Mouse (Mus musculus) kidney, adult 8-10 months (tissue): ENCODE data around the gene Fibcd1.

Source experiments
- DNase-seq, 2 experiments: peaks; one replicate each; pipeline ENCODE4 v3.0.0; 2022

Gene Fibcd1

GRCm38 (mm10) chr2:31845896-31846691, at the start of gene Fibcd1:
TSS of gene Fibcd1 (minus strand) at chr2:31846005.
- no peak for DNase-seq

DNA sequence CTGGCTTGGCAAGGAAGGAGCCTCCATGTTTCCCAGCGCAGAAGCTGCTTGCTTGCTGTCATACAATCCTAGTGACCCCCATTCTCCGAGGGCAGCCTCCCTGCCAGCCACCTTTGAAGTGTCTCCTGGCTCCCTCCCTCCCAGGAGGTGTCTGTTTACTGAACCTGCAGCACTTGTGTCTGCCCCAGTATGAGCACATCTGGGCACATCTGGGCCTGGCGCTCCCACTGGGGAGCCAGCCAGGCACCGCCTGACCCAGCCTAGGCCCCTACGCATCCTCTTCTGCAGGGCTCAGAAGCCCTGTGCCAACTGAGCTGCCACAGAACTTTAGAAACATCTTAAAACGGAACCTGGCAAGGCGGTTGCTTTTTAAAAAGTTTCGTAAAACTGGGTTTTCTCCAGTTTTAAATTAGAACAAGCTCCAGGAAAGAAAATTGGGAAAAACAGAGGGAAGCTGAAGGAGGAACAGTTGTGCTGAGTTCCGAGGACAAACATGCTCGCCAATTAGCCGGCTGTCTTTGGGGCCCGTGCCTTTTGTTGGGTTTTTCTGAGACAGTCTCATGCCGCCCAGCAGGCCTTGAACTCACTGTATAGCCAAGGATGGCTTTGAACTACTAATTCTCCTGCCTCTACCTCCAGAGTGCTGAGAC, 48.5 kb upstream of the Fibcd1 start:
- DNase-seq: no peak

DNA sequence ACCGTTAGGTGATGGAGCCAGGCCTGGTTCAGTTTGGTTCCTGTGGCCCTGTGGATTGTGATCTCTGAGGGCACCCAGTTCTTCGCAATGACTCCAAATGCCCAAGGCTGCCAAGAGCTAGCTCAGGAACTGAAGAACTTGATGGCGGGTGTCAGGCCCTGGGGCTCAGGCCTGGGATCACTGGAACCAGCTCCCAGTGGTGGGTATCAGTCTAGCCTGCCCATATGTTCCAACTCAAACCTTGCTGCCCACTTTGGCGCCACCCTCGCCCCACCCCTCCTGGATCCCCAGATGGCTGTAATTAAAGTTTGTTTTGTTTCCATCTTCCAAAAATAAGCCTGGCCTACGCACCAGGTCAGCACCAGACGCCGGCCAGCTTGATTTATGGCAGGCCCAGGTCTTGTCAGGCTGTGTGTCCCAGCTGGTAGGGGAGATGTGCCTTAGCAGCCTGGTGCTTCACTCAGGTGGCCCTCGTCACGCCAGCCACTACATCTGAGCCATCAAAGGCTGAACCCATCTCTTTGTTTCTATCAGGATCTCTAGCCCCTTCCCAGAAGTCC, 47.4 kb upstream of the Fibcd1 start:
- DNase-seq: no peak

- DNase-seq: peak; percentile 22 to 36
Measured at GRCm38 (mm10) chr2:31891219-31891618, 45.4 kb upstream of the Fibcd1 start.

DNA sequence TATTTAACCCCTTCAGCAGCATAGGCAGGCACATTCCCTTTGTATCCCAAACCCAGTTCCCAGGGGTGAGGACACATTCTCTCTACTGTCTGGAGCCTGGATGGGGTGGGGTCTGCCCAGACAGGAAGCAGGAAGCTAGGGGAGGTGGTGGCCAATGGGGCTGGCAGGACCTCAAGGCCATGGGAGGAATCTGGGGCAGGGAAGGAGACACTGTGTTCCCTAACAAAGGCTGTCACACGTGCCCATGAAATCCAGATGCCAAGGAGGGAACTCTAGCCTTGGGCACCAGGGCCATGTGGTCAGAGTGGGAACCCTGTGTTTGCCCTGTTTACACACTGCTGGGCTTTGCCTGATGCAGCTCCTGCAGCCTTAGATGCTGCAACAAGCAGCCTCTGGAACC, 43.1 kb upstream of the Fibcd1 start:
- no peak for DNase-seq

DNA sequence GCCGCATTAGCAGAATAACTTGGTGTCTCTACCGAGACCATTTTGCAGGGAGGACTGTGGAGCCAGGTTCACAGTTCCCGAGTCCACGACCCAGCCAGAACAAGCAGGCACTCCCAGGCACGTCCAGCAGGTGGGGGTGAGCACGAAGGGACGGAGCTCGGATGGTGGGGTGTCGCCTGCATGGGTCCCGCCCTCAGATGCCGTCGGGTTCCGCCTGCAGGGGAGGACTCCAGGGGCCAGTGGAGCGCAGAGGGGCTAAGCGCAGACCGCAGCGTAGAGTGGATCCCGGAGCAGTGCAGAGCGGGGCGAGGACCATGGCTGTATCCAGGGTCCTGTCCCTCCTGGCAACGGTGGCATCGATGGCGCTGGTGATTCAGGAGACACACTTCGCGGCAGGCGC, 41.2 kb upstream of the Fibcd1 start, which contains the start of gene Lamc3:
Gene Lamc3 (plus strand): TSS at position 262 of the 400 bp plus-strand sequence.
- peak; percentile 48 to 65 for DNase-seq

DNA sequence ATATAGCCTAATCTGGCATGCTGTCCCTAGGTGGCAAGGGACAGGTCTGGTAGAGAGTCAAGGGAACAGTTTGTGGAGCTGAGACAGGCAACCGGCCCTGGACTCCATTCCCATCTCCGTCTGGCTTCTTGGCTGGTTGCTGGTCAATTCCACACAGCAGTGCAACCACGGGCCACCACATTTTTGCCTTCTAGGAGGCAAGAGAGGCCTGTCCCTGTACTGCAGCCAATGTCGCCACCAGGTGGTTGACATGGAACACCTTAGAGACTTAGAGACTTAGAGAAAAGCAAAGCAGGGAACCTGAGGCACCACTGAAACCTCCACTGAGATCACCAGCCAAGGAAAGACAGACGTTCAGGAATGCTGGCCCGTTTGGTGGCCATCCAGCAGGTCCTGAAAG, 39.0 kb upstream of the Fibcd1 start:
- DNase-seq: peak in 1 of 2 experiments; percentile 51

GRCm38 (mm10) chr2:31883061-31883460, 37.3 kb upstream of the Fibcd1 start:
- DNase-seq: no peak

DNA sequence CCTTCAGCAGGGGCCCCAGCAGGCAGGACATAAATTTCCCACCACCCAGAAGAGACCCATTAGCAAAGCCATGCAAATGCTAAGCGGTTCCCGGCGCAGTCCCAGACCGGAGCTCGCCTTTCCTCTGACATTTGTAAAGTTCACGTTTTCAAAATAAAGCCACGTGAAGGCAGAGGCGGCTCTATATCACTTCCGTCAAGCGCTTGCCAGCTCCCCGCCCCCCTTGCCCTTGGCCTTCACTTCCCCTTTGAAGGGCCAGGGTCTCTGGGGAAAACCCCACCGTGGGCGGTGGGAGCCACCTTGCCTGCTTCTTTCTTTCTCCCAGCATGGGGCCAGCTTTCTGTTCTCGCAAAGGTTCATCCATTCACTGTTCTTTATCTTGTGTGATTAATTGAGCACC, 35.1 kb upstream of the Fibcd1 start:
- no peak for DNase-seq

DNA sequence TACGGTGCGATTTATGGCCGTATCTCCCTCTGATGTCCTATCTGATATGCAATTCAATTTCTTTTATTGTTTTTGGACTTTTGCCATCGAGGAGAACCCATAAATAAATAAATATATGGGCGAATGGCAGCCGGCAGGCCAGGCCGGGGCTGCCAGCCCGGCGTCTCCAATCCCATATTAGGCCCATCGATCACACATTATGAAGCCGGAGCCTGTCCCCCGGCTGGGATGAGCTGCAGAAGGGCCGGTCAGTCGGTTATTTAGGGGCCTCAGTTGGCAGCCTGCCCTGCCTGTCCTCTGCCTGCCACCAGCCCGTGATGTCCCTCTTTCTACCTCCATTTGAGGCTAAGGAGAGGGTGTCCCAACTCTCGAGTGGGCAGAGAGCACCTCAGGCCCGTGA, 32.8 kb upstream of the Fibcd1 start:
- no peak for DNase-seq

DNA sequence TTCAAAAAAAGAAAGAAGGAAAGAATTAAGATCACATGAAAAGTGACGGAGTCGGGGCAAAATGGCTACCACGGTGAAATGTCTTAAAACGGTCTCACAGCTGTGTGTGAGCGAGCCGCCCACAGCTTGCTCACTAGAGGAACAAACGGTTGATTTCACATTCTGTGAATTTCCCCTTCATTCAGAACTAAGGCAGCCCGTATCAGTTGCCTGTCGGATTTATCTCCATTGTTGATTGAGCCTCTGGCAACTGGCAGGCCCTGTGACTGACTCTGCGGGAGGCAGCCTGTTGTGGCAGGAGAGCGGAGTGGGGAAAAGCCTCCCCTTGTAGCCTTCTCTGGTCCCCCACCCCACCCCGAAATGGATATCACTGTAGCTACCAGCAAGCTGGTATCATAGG, 30.6 kb upstream of the Fibcd1 start:
- no peak for DNase-seq

GRCm38 (mm10) chr2:31874290-31874855, 28.6 kb upstream of the Fibcd1 start:
- DNase-seq: no peak

- DNase-seq: no peak
Measured at GRCm38 (mm10) chr2:31870683-31871082, 24.9 kb upstream of the Fibcd1 start.

DNA sequence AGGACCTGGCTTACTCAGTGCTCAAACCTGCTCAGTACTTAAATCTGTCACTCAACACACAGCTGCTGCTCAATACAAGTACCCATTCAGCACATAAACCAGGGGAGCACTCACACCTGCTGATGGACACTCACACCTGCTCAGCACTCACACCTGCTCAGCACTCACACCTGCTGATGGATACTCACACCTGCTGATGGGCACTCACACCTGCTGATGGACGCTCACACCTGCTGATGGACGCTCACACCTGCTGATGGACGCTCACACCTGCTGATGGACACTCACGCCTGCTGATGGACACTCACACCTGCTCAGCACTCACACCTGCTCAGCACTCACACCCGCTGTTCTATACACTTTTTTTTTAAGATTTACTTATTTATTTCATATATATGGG, 23.9 kb upstream of the Fibcd1 start:
- DNase-seq: no peak

- DNase-seq: peak; percentile 80 to 81
Measured at GRCm38 (mm10) chr2:31868538-31869164, 22.8 kb upstream of the Fibcd1 start.

DNA sequence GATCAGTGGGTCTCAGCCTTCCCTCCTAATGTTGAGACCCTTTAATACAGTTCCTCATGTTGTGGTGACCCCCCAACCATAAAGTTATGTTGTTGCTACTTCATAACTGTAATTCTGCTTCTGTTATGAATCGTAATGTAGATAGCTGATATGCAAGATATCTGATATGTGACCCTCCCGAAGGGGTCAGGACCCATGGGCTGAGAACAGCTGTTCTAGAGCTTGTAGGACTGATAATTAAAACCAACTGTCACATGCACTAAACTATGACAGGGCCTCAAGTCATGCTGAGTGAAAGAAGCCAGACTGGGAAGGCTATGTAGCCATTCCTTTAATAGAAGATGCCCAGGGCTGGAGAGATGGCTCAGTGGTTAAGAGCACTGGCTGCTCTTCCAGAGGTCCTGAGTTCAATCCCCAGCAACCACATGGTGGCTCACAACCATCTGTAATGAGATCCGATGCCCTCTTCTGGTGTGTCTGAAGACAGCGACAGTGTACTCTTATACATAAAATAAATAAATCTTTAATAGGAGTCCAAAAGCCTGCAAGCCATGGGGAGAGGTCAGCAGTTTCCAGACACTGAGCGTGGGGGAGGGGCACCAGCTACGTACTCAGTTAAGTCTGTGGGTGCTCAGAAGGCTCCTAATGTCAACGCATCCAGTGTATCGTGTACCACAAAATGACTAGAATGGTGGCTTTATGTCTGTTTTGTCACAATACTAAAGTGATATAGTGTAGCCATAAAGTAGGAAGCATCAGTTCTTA, 22.1 kb upstream of the Fibcd1 start:
- DNase-seq: peak in 1 of 2 experiments; percentile 62

DNA sequence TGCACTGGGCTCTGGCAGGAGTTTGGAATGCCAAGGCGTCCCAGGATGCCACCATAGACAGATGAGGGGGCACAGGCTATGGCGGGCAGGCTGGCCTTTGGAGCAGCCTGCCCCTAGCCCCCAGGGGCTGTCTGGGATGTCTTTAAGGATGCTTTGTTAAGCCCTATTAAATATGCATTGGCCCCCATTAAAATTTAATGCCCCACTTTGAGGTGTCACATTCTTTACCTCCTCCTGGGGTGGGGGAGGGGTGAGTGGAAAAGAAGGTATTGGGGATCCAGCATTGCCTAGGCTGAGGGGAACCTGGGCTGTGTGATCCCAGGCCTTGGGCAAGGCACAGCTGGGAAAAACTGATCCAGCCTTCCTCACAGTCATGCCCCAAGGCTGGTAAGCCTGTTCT, 20.0 kb upstream of the Fibcd1 start:
- no peak for DNase-seq

DNA sequence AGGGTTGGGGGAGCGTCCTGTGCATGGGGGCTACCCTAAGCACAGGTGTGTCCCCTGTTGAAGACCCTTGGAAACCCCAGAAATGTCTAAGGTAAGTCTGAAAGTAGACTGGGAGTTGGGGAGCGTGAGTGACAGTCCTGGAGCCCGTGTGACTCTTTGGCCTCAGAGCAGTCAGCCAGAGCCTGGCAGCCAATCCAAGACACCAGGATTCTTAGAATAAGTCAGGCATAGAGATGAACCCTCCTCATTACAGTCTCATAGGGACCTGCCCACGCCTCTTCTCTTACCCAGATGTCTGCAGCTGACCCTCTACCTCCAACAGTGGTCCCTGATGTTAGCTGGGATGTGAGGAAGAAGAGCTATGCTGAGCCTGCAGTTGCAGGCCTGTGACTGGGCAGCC, 19.5 kb upstream of the Fibcd1 start:
- peak; percentile 22 to 30 for DNase-seq

GRCm38 (mm10) chr2:31864891-31865290, 19.1 kb upstream of the Fibcd1 start:
- peak; percentile 45 to 54 for DNase-seq

GRCm38 (mm10) chr2:31863766-31864165, 18.0 kb upstream of the Fibcd1 start:
- peak in 1 of 2 experiments; percentile 39 for DNase-seq

- DNase-seq: no peak
Measured at GRCm38 (mm10) chr2:31862919-31863318, 17.1 kb upstream of the Fibcd1 start.

GRCm38 (mm10) chr2:31858500-31858899, 12.7 kb upstream of the Fibcd1 start:
- no peak for DNase-seq
